Mouse (Mus musculus) liver, postnatal 0 days (tissue): Measurements from ENCODE around the gene Faxc.

ENCODE experiments used
- CTCF ChIP-seq: sonication (generic); IDR thresholded peaks from 2 replicates; pipeline ENCODE4 v1.5.1; 2016; ENCODE audit warnings: antibody characterized with exemption, low read depth
- EP300 ChIP-seq: IDR thresholded peaks from 2 replicates; pipeline ENCODE4 v1.6.1; 2016; ENCODE audit warnings: antibody characterized with exemption, low read depth, mild to moderate bottlenecking

DNA sequence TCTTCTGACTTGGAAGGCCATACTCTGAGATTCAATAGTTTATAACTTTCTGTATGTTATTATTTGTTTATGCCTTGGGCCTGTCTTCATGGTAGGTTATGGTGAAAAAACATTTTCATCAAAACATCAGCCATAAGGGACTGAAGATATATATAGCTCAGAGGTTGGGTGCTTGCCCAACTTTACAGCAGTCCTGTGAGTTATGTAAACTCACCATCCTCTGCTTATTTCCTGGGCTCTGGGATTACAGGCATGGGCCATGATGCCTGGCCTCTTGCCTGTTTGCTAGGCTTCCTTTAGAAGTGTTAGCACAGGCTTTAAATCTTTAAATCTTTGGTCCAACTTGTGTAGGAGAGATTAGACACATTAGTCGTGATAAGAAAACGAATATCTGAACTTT lies 21.1 kb downstream of the Faxc start:
- no peak for TF ChIP-seq CTCF
- TF ChIP-seq EP300, result no peak
